Mouse (Mus musculus) cortical plate, adult 2 months (tissue): ENCODE measurements around the gene Tomm40. TPM values are rescaled to one million over a fixed set of nuclear protein-coding genes. Genes with fewer than 3 reads are reported as not detected.

Experiments used
- H3K27ac ChIP-seq: fragments of 200-500 bp; 2 replicates; pipeline ENCODE4 v1.5.1; 2012; ENCODE audit warnings: low read length, control low read depth, inconsistent platforms; ENCODE audit not compliant: insufficient read depth
- H3K4me1 ChIP-seq: fragments of 200-500 bp; 2 replicates; pipeline ENCODE4 v1.6.1; 2011; ENCODE audit warnings: low read length; ENCODE audit not compliant: control insufficient read depth, insufficient read depth
- H3K4me3 ChIP-seq: fragments of 200-500 bp; 2 replicates; pipeline ENCODE4 v1.5.1; 2011; ENCODE audit warnings: mild to moderate bottlenecking, low read length, control low read depth; ENCODE audit not compliant: insufficient read depth
- CTCF ChIP-seq: fragments of 200-500 bp; IDR thresholded peaks from 2 replicates; pipeline ENCODE4 v1.5.1; 2011; ENCODE audit warnings: mild to moderate bottlenecking, control low read depth, low read length; ENCODE audit not compliant: insufficient read depth; ENCODE audit errors: extremely low read depth
- POLR2A ChIP-seq: fragments of 200-500 bp; IDR thresholded peaks from 2 replicates; pipeline ENCODE4 v1.6.1; 2011; ENCODE audit warnings: mild to moderate bottlenecking, low read length, control low read depth; ENCODE audit not compliant: insufficient read depth; ENCODE audit errors: extremely low read depth
- polyA plus RNA-seq: library from polyadenylated mRNA; depleted of rRNA; stranded (reverse); fragments of >200 nt; gene quantifications from 2 replicates; pipeline ENCODE4 v1.2.3, GENCODE M21; 2012; rRNA removed

The Tomm40 gene
- polyA plus RNA-seq, 1 experiment, result 108 TPM

- no peak overlapping the region for H3K4me3 ChIP-seq
- no peak overlapping the region for H3K27ac ChIP-seq
- TF ChIP-seq CTCF, result no peak
- no peak for TF ChIP-seq POLR2A
- H3K4me1 ChIP-seq, result peaks cover 4% of the 10 kb centered on the region; the same call in 1 of the 2 replicates
Measured at GRCm38 (mm10) chr7:19667434-19667833, 47.8 kb downstream of the Tomm40 start.

GRCm38 (mm10) chr7:19666750-19667149 lies 48.5 kb downstream of the Tomm40 start:
- TF ChIP-seq CTCF, result no peak
- TF ChIP-seq POLR2A, result no peak
- peaks cover 4% of the 10 kb centered on the region; the same call in 1 of the 2 replicates for H3K4me1 ChIP-seq
- no peak overlapping the region for H3K27ac ChIP-seq
- H3K4me3 ChIP-seq, result no peak overlapping the region

- Histone ChIP-seq H3K4me1 (peaks cover 4% of the 10 kb centered on the region; the same call in 1 of the 2 replicates), H3K27ac (peak within 1 kb of the TSS; percentile 81), H3K4me3 (peak within 1 kb of the TSS; percentile 58)
- TF ChIP-seq POLR2A, result peak; percentile 31; the same call in 1 of the 2 replicates
- peak; percentile 20; the same call in 1 of the 2 replicates for TF ChIP-seq CTCF
Measured at GRCm38 (mm10) chr7:19664955-19665841, 50.0 kb downstream of the Tomm40 start, which contains the start of gene Clptm1. Gene Clptm1, minus strand, starts transcription at chr7:19665033.

DNA sequence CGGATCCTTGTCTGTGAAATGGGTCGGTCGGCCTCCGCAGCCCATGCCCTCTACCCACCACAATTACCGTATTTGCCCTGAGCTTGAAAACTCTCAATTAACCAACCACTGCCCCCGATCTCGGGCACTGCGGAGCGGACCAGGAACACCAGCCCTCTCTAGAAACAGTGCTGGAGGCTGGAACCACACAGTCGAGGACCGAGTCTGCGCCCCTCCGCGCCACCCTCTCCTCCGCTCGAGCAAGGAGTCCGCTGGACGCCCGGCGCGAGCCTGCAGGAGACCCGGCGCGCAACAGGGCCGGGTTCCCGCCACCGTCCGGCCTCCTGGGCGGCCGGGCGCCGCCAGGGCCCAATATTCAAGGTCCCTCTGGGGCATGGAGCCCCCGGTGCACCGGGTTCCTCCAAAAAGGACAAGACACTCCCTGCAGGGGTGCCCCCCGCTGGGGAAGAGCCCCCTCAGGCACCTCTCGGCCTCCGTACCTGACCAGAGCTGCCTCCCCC lies 50.7 kb downstream of the Tomm40 start:
- H3K4me3 ChIP-seq, result peak overlapping the region; percentile 58
- no peak overlapping the region for H3K27ac ChIP-seq
- TF ChIP-seq CTCF (no peak), POLR2A (no peak)
- H3K4me1 ChIP-seq, result peaks cover 4% of the 10 kb centered on the region; the same call in 1 of the 2 replicates

DNA sequence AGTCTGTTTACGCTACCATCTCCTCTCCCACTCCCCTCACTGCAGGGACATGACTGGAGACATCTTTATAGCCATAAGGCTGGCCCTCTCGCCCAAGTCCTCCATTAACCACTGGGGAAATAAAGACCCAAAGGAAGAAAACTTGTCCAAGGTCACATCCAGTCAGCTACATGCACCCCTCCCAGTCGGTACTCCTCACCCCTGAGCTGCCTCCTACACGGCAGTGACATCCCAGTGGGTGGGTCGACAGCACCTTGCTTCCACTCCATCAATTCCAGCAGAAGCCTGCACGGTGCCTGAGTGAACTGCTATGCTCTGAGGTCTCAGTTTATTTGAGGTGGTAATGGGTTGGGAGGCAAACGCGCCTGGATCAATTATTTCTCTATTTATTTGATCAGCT lies 51.3 kb downstream of the Tomm40 start:
- TF ChIP-seq CTCF (no peak), POLR2A (no peak)
- H3K27ac ChIP-seq, result no peak overlapping the region
- peaks cover 4% of the 10 kb centered on the region; the same call in 1 of the 2 replicates for H3K4me1 ChIP-seq
- H3K4me3 ChIP-seq, result peak overlapping the region; percentile 58

- Histone ChIP-seq H3K4me1 (no peaks in the 10 kb centered on the region), H3K4me3 (no peak overlapping the region), H3K27ac (no peak overlapping the region)
- no peak for TF ChIP-seq CTCF
- TF ChIP-seq POLR2A, result no peak
Measured at GRCm38 (mm10) chr7:19652614-19653013, 62.6 kb downstream of the Tomm40 start.

Other genes starting within 250 kb of the Tomm40 start
- 7.6 and 7.9 TPM in 2 replicates for gene Bloc1s3, start 207.1 kb downstream of the Tomm40 start, polyA plus RNA-seq
- gene Trappc6a, start 207.0 kb downstream of the Tomm40 start, polyA plus RNA-seq, result 22.6 TPM in 2 replicates
- gene Nkpd1, start 197.6 kb downstream of the Tomm40 start, polyA plus RNA-seq, result 0.98 and 1.1 TPM in 2 replicates
- gene Ppp1r37, start 152.4 kb downstream of the Tomm40 start, polyA plus RNA-seq, result 152 and 153 TPM in 2 replicates
- gene Zfp296, start 138.2 kb downstream of the Tomm40 start, polyA plus RNA-seq, result 2.9 and 3.3 TPM in 2 replicates
- gene Gemin7, start 137.8 kb downstream of the Tomm40 start, polyA plus RNA-seq, result 54.2 and 57.8 TPM in 2 replicates
- gene Clasrp, start 111.0 kb downstream of the Tomm40 start, polyA plus RNA-seq, result 140 and 162 TPM in 2 replicates
- gene Relb, start 86.0 kb downstream of the Tomm40 start, polyA plus RNA-seq, result 6.4 and 6.6 TPM in 2 replicates
- gene Clptm1, start 50.4 kb downstream of the Tomm40 start, polyA plus RNA-seq, result 146 and 147 TPM in 2 replicates
- not detected in 2 replicates for gene Apoc2, start 37.5 kb downstream of the Tomm40 start, polyA plus RNA-seq
- gene Gm44805, start 34.0 kb downstream of the Tomm40 start, polyA plus RNA-seq, result not detected in 2 replicates
- not detected in 2 replicates for gene Apoc4, start 34.0 kb downstream of the Tomm40 start, polyA plus RNA-seq
- 1.3 and 1.4 TPM in 2 replicates for gene Apoc1, start 22.8 kb downstream of the Tomm40 start, polyA plus RNA-seq
- 4,294 and 4,561 TPM in 2 replicates for gene Apoe, start 16.2 kb downstream of the Tomm40 start, polyA plus RNA-seq
- 6.9 and 7.1 TPM in 2 replicates for gene Nectin2, start 35.0 kb upstream of the Tomm40 start, polyA plus RNA-seq
- 23.0 and 24.4 TPM in 2 replicates for gene Bcam, start 55.6 kb upstream of the Tomm40 start, polyA plus RNA-seq
- not detected in 2 replicates for gene Cblc, start 81.4 kb upstream of the Tomm40 start, polyA plus RNA-seq
- gene Bcl3, start 107.3 kb upstream of the Tomm40 start, polyA plus RNA-seq, result 0.42 and 0.53 TPM in 2 replicates
- gene Gm19345, start 136.6 kb upstream of the Tomm40 start, polyA plus RNA-seq, result 3.0 and 3.9 TPM in 2 replicates
- gene Ceacam16, start 145.9 kb upstream of the Tomm40 start, polyA plus RNA-seq, result not detected in 2 replicates
- gene Ceacam19, start 172.5 kb upstream of the Tomm40 start, polyA plus RNA-seq, result not detected in 2 replicates
- 9.7 and 11.8 TPM in 2 replicates for gene Pvr, start 205.7 kb upstream of the Tomm40 start, polyA plus RNA-seq
- not detected in 2 replicates for gene Igsf23, start 235.3 kb upstream of the Tomm40 start, polyA plus RNA-seq
- not detected in 2 replicates for gene Ceacam20, start 250.0 kb upstream of the Tomm40 start, polyA plus RNA-seq